Mouse (Mus musculus) cortical plate, adult 2 months (tissue): ENCODE measurements around the gene Dph1. TPM values are rescaled to one million over a fixed set of nuclear protein-coding genes. Genes with fewer than 3 reads are reported as not detected.

Source experiments
- H3K27ac ChIP-seq: fragments of 200-500 bp; 2 replicates; pipeline ENCODE4 v1.5.1; 2012; ENCODE audit warnings: low read length, control low read depth, inconsistent platforms; ENCODE audit not compliant: insufficient read depth
- H3K4me1 ChIP-seq: fragments of 200-500 bp; 2 replicates; pipeline ENCODE4 v1.6.1; 2011; ENCODE audit warnings: low read length; ENCODE audit not compliant: control insufficient read depth, insufficient read depth
- H3K4me3 ChIP-seq: fragments of 200-500 bp; 2 replicates; pipeline ENCODE4 v1.5.1; 2011; ENCODE audit warnings: mild to moderate bottlenecking, low read length, control low read depth; ENCODE audit not compliant: insufficient read depth
- CTCF ChIP-seq: fragments of 200-500 bp; IDR thresholded peaks from 2 replicates; pipeline ENCODE4 v1.5.1; 2011; ENCODE audit warnings: mild to moderate bottlenecking, control low read depth, low read length; ENCODE audit not compliant: insufficient read depth; ENCODE audit errors: extremely low read depth
- POLR2A ChIP-seq: fragments of 200-500 bp; IDR thresholded peaks from 2 replicates; pipeline ENCODE4 v1.6.1; 2011; ENCODE audit warnings: mild to moderate bottlenecking, low read length, control low read depth; ENCODE audit not compliant: insufficient read depth; ENCODE audit errors: extremely low read depth
- polyA plus RNA-seq: library from polyadenylated mRNA; depleted of rRNA; stranded (reverse); fragments of >200 nt; gene quantifications from 2 replicates; pipeline ENCODE4 v1.2.3, GENCODE M21; 2012

The Dph1 gene
- polyA plus RNA-seq, 1 experiment = 29.1 TPM

GRCm38 (mm10) chr11:75154053-75154585, 36.9 kb downstream of the Dph1 start:
- H3K4me3 ChIP-seq = no peak overlapping the region
- TF ChIP-seq CTCF (no peak), POLR2A (no peak)
- no peaks in the 10 kb centered on the region for H3K4me1 ChIP-seq
- no peak overlapping the region for H3K27ac ChIP-seq

- TF ChIP-seq POLR2A (no peak), CTCF (no peak)
- Histone ChIP-seq H3K4me1 (no peaks in the 10 kb centered on the region), H3K4me3 (no peak overlapping the region), H3K27ac (peak overlapping the region; percentile 70)
Observed at GRCm38 (mm10) chr11:75152603-75153557, 38.2 kb downstream of the Dph1 start.

- H3K4me3 ChIP-seq = no peak overlapping the region
- H3K4me1 ChIP-seq = no peaks in the 10 kb centered on the region
- TF ChIP-seq CTCF = no peak
- TF ChIP-seq POLR2A = no peak
- H3K27ac ChIP-seq = no peak overlapping the region
Observed at GRCm38 (mm10) chr11:75150346-75150745, 40.7 kb downstream of the Dph1 start.

- H3K27ac ChIP-seq = 0 out of 2 replicates have a peak overlapping the region, but pooled peaks have one; percentile 25
- no peak overlapping the region for H3K4me3 ChIP-seq
- no peaks in the 10 kb centered on the region for H3K4me1 ChIP-seq
- no peak for TF ChIP-seq CTCF
- TF ChIP-seq POLR2A = no peak
Observed at GRCm38 (mm10) chr11:75148332-75149035, 42.6 kb downstream of the Dph1 start.

GRCm38 (mm10) chr11:75147846-75148168, 43.2 kb downstream of the Dph1 start:
- Histone ChIP-seq H3K27ac (peak overlapping the region; percentile 25; the same call in 1 of the 2 replicates), H3K4me3 (no peak overlapping the region), H3K4me1 (no peaks in the 10 kb centered on the region)
- TF ChIP-seq POLR2A (no peak), CTCF (no peak)

- no peaks in the 10 kb centered on the region for H3K4me1 ChIP-seq
- no peak overlapping the region for H3K4me3 ChIP-seq
- H3K27ac ChIP-seq = peak overlapping the region; percentile 25; the same call in 1 of the 2 replicates
- no peak for TF ChIP-seq CTCF
- TF ChIP-seq POLR2A = no peak
Observed at GRCm38 (mm10) chr11:75147106-75147845, 43.8 kb downstream of the Dph1 start.

- H3K27ac ChIP-seq = no peak overlapping the region
- no peaks in the 10 kb centered on the region for H3K4me1 ChIP-seq
- H3K4me3 ChIP-seq = no peak overlapping the region
- TF ChIP-seq CTCF (no peak), POLR2A (no peak)
Observed at GRCm38 (mm10) chr11:75145841-75146240, 45.2 kb downstream of the Dph1 start.

- Histone ChIP-seq H3K4me1 (no peaks in the 10 kb centered on the region), H3K27ac (no peak overlapping the region), H3K4me3 (no peak overlapping the region)
- TF ChIP-seq POLR2A = no peak
- TF ChIP-seq CTCF = no peak
Observed at GRCm38 (mm10) chr11:75142749-75143148, 48.3 kb downstream of the Dph1 start.

GRCm38 (mm10) chr11:75141913-75142312, 49.1 kb downstream of the Dph1 start:
- no peak for TF ChIP-seq POLR2A
- TF ChIP-seq CTCF = no peak
- Histone ChIP-seq H3K27ac (no peak overlapping the region), H3K4me1 (no peaks in the 10 kb centered on the region), H3K4me3 (no peak overlapping the region)
